Mouse (Mus musculus): ENCODE data around the gene Tax1bp3. TPM values are rescaled to one million over a fixed set of nuclear protein-coding genes. Genes with fewer than 3 reads are reported as not detected.

Gene Tax1bp3
- polyA plus RNA-seq, 1 experiment from 2014 or later: 157 TPM

DNA sequence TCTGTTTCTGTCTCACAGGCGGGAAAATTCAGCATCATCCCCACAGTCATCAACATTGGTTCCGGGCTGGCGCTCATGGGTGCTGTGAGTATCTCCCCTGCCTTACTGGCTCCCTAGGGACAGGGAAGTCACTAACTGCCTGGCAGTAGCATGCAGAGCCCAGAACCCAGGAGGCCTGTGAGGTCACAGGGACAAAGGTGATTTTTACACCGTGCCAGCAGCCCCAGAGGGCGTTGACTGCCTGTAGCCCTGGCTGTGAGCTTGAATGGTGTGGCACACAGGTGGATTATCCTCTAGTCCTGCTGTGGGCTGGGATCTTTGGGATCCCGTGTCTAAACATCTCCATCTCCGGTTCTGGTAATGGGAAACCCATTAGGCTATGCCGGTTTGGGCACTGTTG, 8.8 kb upstream of the Tax1bp3 start:
- 87% methylated on average over 8 of the region's 8 CpGs for WGBS
- ATAC-seq (replicated peaks; ENCODE audit: low FRiP score): no peak
- H3K4me3 ChIP-seq (ENCODE audit: low read depth, low read length): no peak overlapping the region
- no peaks in the 10 kb centered on the region for H3K36me3 ChIP-seq (ENCODE audit: control insufficient read depth, insufficient read depth, low read length)
- H3K9me3 ChIP-seq (ENCODE audit: control insufficient read depth, low read length): no peaks in the 10 kb centered on the region
- H3K4me2 ChIP-seq (ENCODE audit: low read depth, low read length, severe bottlenecking): no peak overlapping the region
- no peak overlapping the region for H3K9ac ChIP-seq (ENCODE audit: low read length)
- no peak for DNase-seq (ENCODE audit: low spot score)
- no peaks in the 10 kb centered on the region for H3K27me3 ChIP-seq (ENCODE audit: control insufficient read depth, insufficient read depth, low read length)
- no peaks in the 10 kb centered on the region for H3K4me1 ChIP-seq (replicated peaks; ENCODE audit: control insufficient read depth, insufficient read depth, low read length)
- no peak overlapping the region for H3K27ac ChIP-seq (ENCODE audit: low read depth, low read length)

DNA sequence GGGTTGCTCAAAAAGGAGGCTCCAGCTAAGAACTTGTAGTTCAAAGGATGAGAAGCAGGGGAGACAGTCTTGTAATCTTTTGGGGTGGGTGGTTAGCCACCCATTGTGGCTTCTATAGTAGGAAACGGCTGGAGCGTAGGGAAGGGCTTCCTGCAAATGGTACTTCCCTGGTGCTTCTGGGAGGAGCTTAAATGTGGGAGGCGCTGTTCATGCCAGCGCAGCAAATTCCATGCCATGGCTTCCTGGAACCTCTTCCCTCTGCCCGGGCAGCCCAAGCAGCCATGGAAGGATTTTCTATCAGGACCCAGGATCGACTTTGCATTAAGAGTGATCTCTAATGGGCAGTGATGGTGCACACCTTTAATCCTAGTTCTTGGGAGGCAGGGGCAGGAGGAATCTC, 8.3 kb upstream of the Tax1bp3 start:
- Histone ChIP-seq H3K9me3 (ENCODE audit: control insufficient read depth, low read length) (no peaks in the 10 kb centered on the region), H3K4me1 (replicated peaks; ENCODE audit: control insufficient read depth, insufficient read depth, low read length) (no peaks in the 10 kb centered on the region), H3K9ac (ENCODE audit: low read length) (no peak overlapping the region), H3K4me3 (ENCODE audit: low read depth, low read length) (no peak overlapping the region), H3K27ac (ENCODE audit: low read depth, low read length) (no peak overlapping the region), H3K27me3 (ENCODE audit: control insufficient read depth, insufficient read depth, low read length) (no peaks in the 10 kb centered on the region), H3K36me3 (ENCODE audit: control insufficient read depth, insufficient read depth, low read length) (no peaks in the 10 kb centered on the region), H3K4me2 (ENCODE audit: low read depth, low read length, severe bottlenecking) (no peak overlapping the region)
- 74% methylated on average over 6 of the region's 6 CpGs for WGBS
- ATAC-seq (replicated peaks; ENCODE audit: low FRiP score) (no peak), DNase-seq (ENCODE audit: low spot score) (no peak)

DNA sequence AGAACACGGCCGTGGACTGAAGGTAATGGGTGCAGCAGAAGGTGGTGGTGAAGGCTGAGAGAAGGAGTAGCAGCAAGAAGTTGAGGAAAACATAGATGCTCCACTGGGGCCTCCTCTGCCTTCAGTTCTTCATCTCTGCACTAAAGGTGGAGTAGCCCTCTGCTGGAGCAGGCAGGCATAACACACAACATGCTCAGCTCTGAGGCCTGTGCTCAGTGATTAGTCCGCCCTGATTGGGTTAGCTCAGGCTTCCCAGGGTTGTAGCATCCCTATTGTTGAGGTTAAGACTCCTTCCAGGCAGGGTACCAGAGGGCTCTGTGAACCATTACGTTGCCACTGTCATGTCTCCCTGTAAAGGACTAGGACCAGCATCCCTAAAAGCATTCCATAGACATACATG, 7.7 kb upstream of the Tax1bp3 start:
- no peak overlapping the region for H3K27ac ChIP-seq (ENCODE audit: low read depth, low read length)
- ATAC-seq (replicated peaks; ENCODE audit: low FRiP score) (peak; percentile 54; the same call in 1 of the 2 replicates), DNase-seq (ENCODE audit: low spot score) (peak; percentile 76)
- H3K9me3 ChIP-seq (ENCODE audit: control insufficient read depth, low read length): no peaks in the 10 kb centered on the region
- no peaks in the 10 kb centered on the region for H3K4me1 ChIP-seq (replicated peaks; ENCODE audit: control insufficient read depth, insufficient read depth, low read length)
- no peaks in the 10 kb centered on the region; the same call in 1 of the 2 replicates for H3K36me3 ChIP-seq (ENCODE audit: control insufficient read depth, insufficient read depth, low read length)
- 47% methylated on average over 4 of the region's 4 CpGs for WGBS
- H3K27me3 ChIP-seq (ENCODE audit: control insufficient read depth, insufficient read depth, low read length): no peaks in the 10 kb centered on the region
- H3K4me2 ChIP-seq (ENCODE audit: low read depth, low read length, severe bottlenecking): no peak overlapping the region
- no peak overlapping the region for H3K9ac ChIP-seq (ENCODE audit: low read length)
- H3K4me3 ChIP-seq (ENCODE audit: low read depth, low read length): no peak overlapping the region

DNA sequence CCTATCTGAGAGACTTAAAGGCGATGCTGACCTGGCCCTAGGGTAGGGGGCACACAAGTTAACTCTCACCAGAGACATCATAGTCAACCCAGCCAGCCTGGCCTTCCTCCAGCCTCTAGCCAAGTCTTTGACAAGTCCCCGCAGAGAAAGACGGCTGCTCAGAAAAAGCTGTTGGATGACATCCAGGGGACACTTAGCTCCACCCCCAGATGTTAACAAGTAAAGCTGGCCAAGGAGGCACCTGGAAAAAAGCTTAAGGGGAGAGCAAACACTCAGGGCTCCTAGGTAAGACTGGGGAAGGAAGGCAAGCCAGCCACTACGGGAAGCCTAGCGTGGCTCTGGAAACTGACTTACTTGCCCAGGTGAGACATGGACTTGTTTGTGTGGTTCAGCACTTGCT, 4.7 kb upstream of the Tax1bp3 start:
- no peaks in the 10 kb centered on the region for H3K9me3 ChIP-seq (ENCODE audit: control insufficient read depth, low read length)
- peaks cover 6% of the 10 kb centered on the region for H3K4me1 ChIP-seq (replicated peaks; ENCODE audit: control insufficient read depth, insufficient read depth, low read length)
- WGBS: 77% methylated on average over 5 of the region's 5 CpGs
- no peaks in the 10 kb centered on the region for H3K27me3 ChIP-seq (ENCODE audit: control insufficient read depth, insufficient read depth, low read length)
- H3K4me3 ChIP-seq (ENCODE audit: low read depth, low read length): no peak overlapping the region
- no peak overlapping the region for H3K27ac ChIP-seq (ENCODE audit: low read depth, low read length)
- H3K36me3 ChIP-seq (ENCODE audit: control insufficient read depth, insufficient read depth, low read length): no peaks in the 10 kb centered on the region; the same call in 1 of the 2 replicates
- ATAC-seq (replicated peaks; ENCODE audit: low FRiP score) (no peak), DNase-seq (ENCODE audit: low spot score) (no peak)
- H3K9ac ChIP-seq (ENCODE audit: low read length): no peak overlapping the region
- H3K4me2 ChIP-seq (ENCODE audit: low read depth, low read length, severe bottlenecking): no peak overlapping the region

DNA sequence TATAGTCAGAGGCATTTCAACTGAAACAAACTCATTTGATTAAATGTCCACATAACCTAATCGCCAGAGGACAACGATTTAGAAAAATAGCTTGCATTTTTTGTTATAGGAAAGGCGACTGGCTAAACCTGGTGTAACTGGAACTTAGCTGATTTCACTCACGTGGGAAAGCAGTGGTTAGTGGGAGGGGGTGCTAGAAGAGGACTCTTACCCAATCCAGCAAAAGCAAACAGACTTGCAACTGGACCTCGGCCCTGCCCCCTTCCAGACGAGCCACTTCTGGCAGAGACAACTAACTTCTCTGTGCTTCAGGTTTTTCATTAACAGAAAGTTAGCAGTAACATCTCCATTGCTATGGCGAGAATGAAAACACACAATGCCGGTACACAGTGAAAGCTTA, 1.3 kb upstream of the Tax1bp3 start:
- peak overlapping the region; percentile 75 for H3K4me2 ChIP-seq (ENCODE audit: low read depth, low read length, severe bottlenecking)
- peak overlapping the region; percentile 90 for H3K9ac ChIP-seq (ENCODE audit: low read length)
- DNase-seq (ENCODE audit: low spot score) (no peak), ATAC-seq (replicated peaks; ENCODE audit: low FRiP score) (no peak)
- H3K9me3 ChIP-seq (ENCODE audit: control insufficient read depth, low read length): no peaks in the 10 kb centered on the region
- H3K4me1 ChIP-seq (replicated peaks; ENCODE audit: control insufficient read depth, insufficient read depth, low read length): peaks cover 9% of the 10 kb centered on the region
- 53% methylated on average over 8 of the region's 8 CpGs for WGBS
- peak overlapping the region; percentile 95 for H3K4me3 ChIP-seq (ENCODE audit: low read depth, low read length)
- H3K27me3 ChIP-seq (ENCODE audit: control insufficient read depth, insufficient read depth, low read length): no peaks in the 10 kb centered on the region
- no peaks in the 10 kb centered on the region; the same call in 1 of the 2 replicates for H3K36me3 ChIP-seq (ENCODE audit: control insufficient read depth, insufficient read depth, low read length)
- no peak overlapping the region for H3K27ac ChIP-seq (ENCODE audit: low read depth, low read length)

DNA sequence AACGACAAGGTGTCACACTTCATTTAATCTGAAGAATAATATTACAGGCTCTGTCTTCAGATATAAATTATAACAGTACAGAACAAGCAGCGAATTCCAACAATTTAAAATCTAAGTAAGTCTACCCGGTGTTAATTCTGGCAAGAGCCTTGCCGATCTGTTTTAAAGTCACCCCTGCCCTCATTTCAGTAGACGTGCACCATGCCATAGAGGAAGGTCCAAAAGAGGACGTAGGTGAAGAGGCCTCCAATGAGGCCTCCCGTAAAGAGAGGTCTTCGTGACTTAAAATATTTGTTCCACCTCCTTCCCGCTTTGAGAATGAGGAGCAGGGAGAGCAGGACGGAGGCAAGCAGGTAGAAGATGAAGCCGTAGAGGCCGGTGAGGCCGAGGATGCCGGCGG, 697 bp upstream of the Tax1bp3 start:
- 0 out of 2 replicates have a peak overlapping the region, but pooled peaks have one; percentile 53 for H3K27ac ChIP-seq (ENCODE audit: low read depth, low read length)
- WGBS: 1% methylated on average over 15 of the region's 15 CpGs

DNA sequence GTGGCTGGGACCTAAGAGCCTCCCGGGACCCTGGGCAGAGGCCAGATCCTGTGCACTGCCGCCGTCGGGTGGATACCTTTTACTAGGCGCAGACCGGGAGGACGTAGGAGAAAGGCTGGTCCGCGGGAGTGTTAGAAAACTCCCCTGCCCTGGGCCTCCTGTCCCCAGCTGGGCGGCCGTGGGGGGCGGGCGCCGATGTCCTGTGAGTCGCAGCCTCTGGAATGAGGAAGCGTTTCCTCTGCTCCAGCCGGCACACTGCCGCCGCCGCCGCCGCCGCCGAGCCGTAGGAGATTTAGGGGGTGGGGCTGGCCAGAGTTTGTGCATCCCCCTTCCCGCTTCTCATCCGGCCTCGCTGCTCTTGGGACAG, 609 bp downstream of the Tax1bp3 start:
- Histone ChIP-seq H3K9me3 (ENCODE audit: control insufficient read depth, low read length) (no peaks in the 10 kb centered on the region), H3K4me1 (replicated peaks; ENCODE audit: control insufficient read depth, insufficient read depth, low read length) (peaks cover 9% of the 10 kb centered on the region), H3K27me3 (ENCODE audit: control insufficient read depth, insufficient read depth, low read length) (no peaks in the 10 kb centered on the region), H3K27ac (ENCODE audit: low read depth, low read length) (peak overlapping the region; percentile 72), H3K36me3 (ENCODE audit: control insufficient read depth, insufficient read depth, low read length) (no peaks in the 10 kb centered on the region; the same call in 1 of the 2 replicates), H3K4me2 (ENCODE audit: low read depth, low read length, severe bottlenecking) (peak overlapping the region; percentile 70), H3K9ac (ENCODE audit: low read length) (peak overlapping the region; percentile 82), H3K4me3 (ENCODE audit: low read depth, low read length) (peak overlapping the region; percentile 95)
- peak; percentile 56; the same call in 1 of the 2 replicates for ATAC-seq (replicated peaks; ENCODE audit: low FRiP score)
- under 1% methylated on average over 28 of the region's 28 CpGs for WGBS
- peak; percentile 85 for DNase-seq (ENCODE audit: low spot score)

More for the DNA sequence above, 697 bp upstream of the Tax1bp3 start:
- Histone ChIP-seq H3K9me3 (ENCODE audit: control insufficient read depth, low read length) (no peaks in the 10 kb centered on the region), H3K27me3 (ENCODE audit: control insufficient read depth, insufficient read depth, low read length) (no peaks in the 10 kb centered on the region), H3K4me1 (replicated peaks; ENCODE audit: control insufficient read depth, insufficient read depth, low read length) (peaks cover 9% of the 10 kb centered on the region), H3K4me3 (ENCODE audit: low read depth, low read length) (peak overlapping the region; percentile 95), H3K9ac (ENCODE audit: low read length) (peak overlapping the region; percentile 90), H3K36me3 (ENCODE audit: control insufficient read depth, insufficient read depth, low read length) (no peaks in the 10 kb centered on the region; the same call in 1 of the 2 replicates), H3K4me2 (ENCODE audit: low read depth, low read length, severe bottlenecking) (peak overlapping the region; percentile 75)
- no peak for DNase-seq (ENCODE audit: low spot score)
- no peak for ATAC-seq (replicated peaks; ENCODE audit: low FRiP score)

DNA sequence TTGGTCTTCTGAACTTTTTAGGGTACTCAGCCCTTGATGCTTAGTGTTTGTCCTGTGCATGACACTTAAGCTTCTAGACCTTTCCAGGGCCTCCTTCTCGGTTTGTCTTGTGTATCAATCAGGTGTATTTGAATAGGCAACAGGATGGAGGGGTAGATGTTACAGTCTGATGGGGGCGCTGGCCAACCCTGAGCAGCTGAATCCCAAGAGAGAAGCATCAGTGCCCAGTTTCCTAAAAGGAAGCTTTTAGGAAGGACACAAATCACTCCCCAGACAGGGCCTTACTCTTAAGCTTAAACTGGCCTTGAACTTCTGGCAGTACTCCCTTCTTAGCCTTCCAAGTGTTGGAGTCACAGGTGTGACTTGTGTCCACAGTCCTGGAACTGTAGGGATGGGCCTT, 1.0 kb downstream of the Tax1bp3 start:
- no peak for ATAC-seq (replicated peaks; ENCODE audit: low FRiP score)
- no peaks in the 10 kb centered on the region for H3K9me3 ChIP-seq (ENCODE audit: control insufficient read depth, low read length)
- no peaks in the 10 kb centered on the region; the same call in 1 of the 2 replicates for H3K36me3 ChIP-seq (ENCODE audit: control insufficient read depth, insufficient read depth, low read length)
- 4% methylated on average over 2 of the region's 2 CpGs for WGBS
- H3K27ac ChIP-seq (ENCODE audit: low read depth, low read length): peak overlapping the region; percentile 72; the same call in 1 of the 2 replicates
- DNase-seq (ENCODE audit: low spot score): no peak
- H3K9ac ChIP-seq (ENCODE audit: low read length): peak overlapping the region; percentile 82
- peaks cover 9% of the 10 kb centered on the region for H3K4me1 ChIP-seq (replicated peaks; ENCODE audit: control insufficient read depth, insufficient read depth, low read length)
- H3K27me3 ChIP-seq (ENCODE audit: control insufficient read depth, insufficient read depth, low read length): no peaks in the 10 kb centered on the region
- peak overlapping the region; percentile 70 for H3K4me2 ChIP-seq (ENCODE audit: low read depth, low read length, severe bottlenecking)
- H3K4me3 ChIP-seq (ENCODE audit: low read depth, low read length): peak overlapping the region; percentile 95

DNA sequence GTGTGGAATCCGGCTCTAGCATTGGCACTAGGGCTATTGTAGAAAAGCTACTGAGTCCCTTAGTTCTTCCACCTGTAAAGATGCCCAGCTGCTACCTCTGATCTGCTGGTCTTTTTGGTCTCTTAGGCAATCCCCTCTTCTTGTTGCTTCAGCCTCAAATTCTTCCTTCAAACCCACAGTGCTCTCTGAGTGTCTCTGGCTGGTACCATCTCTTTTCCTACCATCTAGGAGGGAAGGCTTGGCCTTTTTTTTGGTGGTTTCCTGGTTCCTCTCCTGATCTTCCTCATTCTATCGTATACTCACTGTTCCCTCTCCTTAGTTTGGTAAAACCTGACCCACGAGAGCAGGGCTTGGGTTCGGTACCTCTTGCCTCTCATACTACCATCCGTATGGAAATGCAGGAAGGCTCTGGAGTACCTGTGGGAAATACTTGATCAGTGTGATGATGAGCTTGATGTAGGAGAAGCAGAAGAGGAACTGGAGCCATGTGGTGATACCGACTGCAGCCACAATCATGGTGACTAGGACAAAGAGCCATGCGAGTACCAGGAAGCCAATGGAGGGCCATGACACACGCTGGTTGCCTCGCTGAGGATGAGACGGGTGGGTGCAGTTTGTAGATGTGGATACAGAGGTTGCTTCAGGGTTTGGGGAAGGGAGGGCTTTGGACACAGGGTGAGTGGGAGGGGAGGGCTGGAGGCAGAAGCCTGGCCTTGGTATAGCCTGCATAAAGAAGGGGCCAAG, 9.2 kb downstream of the Tax1bp3 start:
- H3K4me3 ChIP-seq (ENCODE audit: low read depth, low read length): no peak overlapping the region
- H3K36me3 ChIP-seq (ENCODE audit: control insufficient read depth, insufficient read depth, low read length): no peaks in the 10 kb centered on the region; the same call in 1 of the 2 replicates
- H3K4me2 ChIP-seq (ENCODE audit: low read depth, low read length, severe bottlenecking): no peak overlapping the region
- DNase-seq (ENCODE audit: low spot score): no peak
- H3K9me3 ChIP-seq (ENCODE audit: control insufficient read depth, low read length): no peaks in the 10 kb centered on the region
- no peaks in the 10 kb centered on the region for H3K4me1 ChIP-seq (replicated peaks; ENCODE audit: control insufficient read depth, insufficient read depth, low read length)
- 93% methylated on average over 10 of the region's 10 CpGs for WGBS
- H3K9ac ChIP-seq (ENCODE audit: low read length): no peak overlapping the region
- no peaks in the 10 kb centered on the region for H3K27me3 ChIP-seq (ENCODE audit: control insufficient read depth, insufficient read depth, low read length)
- no peak overlapping the region for H3K27ac ChIP-seq (ENCODE audit: low read depth, low read length)
- ATAC-seq (replicated peaks; ENCODE audit: low FRiP score): no peak

Measured in forebrain, embryonic 11.5 days (tissue).